Mouse (Mus musculus) adrenal gland, postnatal 0 days (tissue): ENCODE results near the gene Cbll1. TPM values are rescaled to one million over a fixed set of nuclear protein-coding genes. Genes with fewer than 3 reads are reported as not detected.

Experiments
- polyA plus RNA-seq: library from polyadenylated mRNA; unstranded; fragments of >200 nt; fragmentation: Nextera tagmentation; extraction: Ambion mirVana; gene quantifications from 2 replicates; pipeline ENCODE4 v1.2.1, GENCODE M21; 2015

The Cbll1 gene
- 10.9 and 13.0 TPM in 2 replicates for polyA plus RNA-seq

GRCm38 (mm10) chr12:31499314-31500131 is at the start of gene Cbll1:
Gene Cbll1, minus strand, starts transcription at chr12:31499616.

Other genes with a start within 250 kb of the Cbll1 start
- gene Lamb1, start 234.4 kb downstream of the Cbll1 start, polyA plus RNA-seq, result 38.7 and 53.5 TPM in 2 replicates
- 178 and 245 TPM in 2 replicates for gene Dld, start 148.2 kb downstream of the Cbll1 start, polyA plus RNA-seq
- gene Slc26a3, start 108.7 kb downstream of the Cbll1 start, polyA plus RNA-seq, result 0.14 and 0.58 TPM in 2 replicates
- gene Slc26a4, start 60.4 kb upstream of the Cbll1 start, polyA plus RNA-seq, result 2.9 and 4.2 TPM in 2 replicates
- 69.5 and 72.6 TPM in 2 replicates for gene Bcap29, start 135.0 kb upstream of the Cbll1 start, polyA plus RNA-seq
- 6.8 and 8.1 TPM in 2 replicates for gene Dus4l, start 155.2 kb upstream of the Cbll1 start, polyA plus RNA-seq
- gene Cog5, start 155.3 kb upstream of the Cbll1 start, polyA plus RNA-seq, result 17.2 and 20.2 TPM in 2 replicates
- gene Gpr22, start 214.3 kb upstream of the Cbll1 start, polyA plus RNA-seq, result 10.6 and 11.1 TPM in 2 replicates